Mouse (Mus musculus): ENCODE measurements around the gene Clec2i. TPM values are rescaled to one million over a fixed set of nuclear protein-coding genes. Genes with fewer than 3 reads are reported as not detected.

The Clec2i gene
- total and polyA plus RNA-seq, 2 experiments from 2014 or later = not detected

GRCm38 (mm10) chr6:128851151-128851550 lies 36.2 kb upstream of the Clec2i start:
- Histone ChIP-seq H3K27me3 (ENCODE audit: insufficient read depth, low read length) (no peaks in the 10 kb centered on the region), H3K4me3 (ENCODE audit: low read depth, low read length) (no peak overlapping the region), H3K4me2 (ENCODE audit: low read depth, low read length, poor library complexity, severe bottlenecking) (no peak overlapping the region), H3K9me3 (ENCODE audit: low read length) (no peaks in the 10 kb centered on the region), H3K4me1 (ENCODE audit: insufficient read depth, low read length) (no peaks in the 10 kb centered on the region), H3K27ac (ENCODE audit: low read depth, low read length) (no peak overlapping the region), H3K36me3 (ENCODE audit: insufficient read depth, low read length) (no peaks in the 10 kb centered on the region), H3K9ac (replicated peaks; ENCODE audit: low read length, poor library complexity, severe bottlenecking) (no peak overlapping the region)
- TF ChIP-seq CTCF (IDR thresholded peaks at IDR 0.05) = no peak
- WGBS = 85% methylated on average over 2 of the region's 2 CpGs
- ATAC-seq (ENCODE audit: low FRiP score) (no peak), DNase-seq (ENCODE audit: low spot score) (no peak)

- Histone ChIP-seq H3K9ac (replicated peaks; ENCODE audit: low read length, poor library complexity, severe bottlenecking) (no peak overlapping the region), H3K4me3 (ENCODE audit: low read depth, low read length) (no peak overlapping the region), H3K9me3 (ENCODE audit: low read length) (no peaks in the 10 kb centered on the region), H3K4me1 (ENCODE audit: insufficient read depth, low read length) (no peaks in the 10 kb centered on the region), H3K4me2 (ENCODE audit: low read depth, low read length, poor library complexity, severe bottlenecking) (no peak overlapping the region), H3K27me3 (ENCODE audit: insufficient read depth, low read length) (no peaks in the 10 kb centered on the region), H3K36me3 (ENCODE audit: insufficient read depth, low read length) (no peaks in the 10 kb centered on the region), H3K27ac (ENCODE audit: low read depth, low read length) (no peak overlapping the region)
- TF ChIP-seq CTCF (IDR thresholded peaks at IDR 0.05) = no peak
- DNase-seq (ENCODE audit: low spot score) = no peak
- WGBS = 87% methylated on average over 3 of the region's 3 CpGs
- no peak for ATAC-seq (ENCODE audit: low FRiP score)
These were observed 34.6 kb upstream of the Clec2i start for GRCm38 (mm10) chr6:128852766-128853165.

- H3K36me3 ChIP-seq (ENCODE audit: insufficient read depth, low read length) = no peaks in the 10 kb centered on the region
- TF ChIP-seq CTCF (IDR thresholded peaks at IDR 0.05) = peak; percentile 80
- H3K4me1 ChIP-seq (ENCODE audit: insufficient read depth, low read length) = no peaks in the 10 kb centered on the region
- DNase-seq (ENCODE audit: low spot score) (peak; percentile 75), ATAC-seq (ENCODE audit: low FRiP score) (peak; percentile 66)
- H3K27me3 ChIP-seq (ENCODE audit: insufficient read depth, low read length) = no peaks in the 10 kb centered on the region
- no peaks in the 10 kb centered on the region for H3K9me3 ChIP-seq (ENCODE audit: low read length)
- H3K4me2 ChIP-seq (ENCODE audit: low read depth, low read length, poor library complexity, severe bottlenecking) = no peak overlapping the region
- H3K27ac ChIP-seq (ENCODE audit: low read depth, low read length) = no peak overlapping the region
- 44% methylated on average over 12 of the region's 12 CpGs for WGBS
- H3K4me3 ChIP-seq (ENCODE audit: low read depth, low read length) = no peak overlapping the region
- H3K9ac ChIP-seq (replicated peaks; ENCODE audit: low read length, poor library complexity, severe bottlenecking) = no peak overlapping the region
These were observed 33.2 kb upstream of the Clec2i start for GRCm38 (mm10) chr6:128854024-128854820.

- Histone ChIP-seq H3K4me2 (ENCODE audit: low read depth, low read length, poor library complexity, severe bottlenecking) (no peak overlapping the region), H3K27ac (ENCODE audit: low read depth, low read length) (no peak overlapping the region), H3K36me3 (ENCODE audit: insufficient read depth, low read length) (no peaks in the 10 kb centered on the region), H3K4me3 (ENCODE audit: low read depth, low read length) (no peak overlapping the region), H3K27me3 (ENCODE audit: insufficient read depth, low read length) (no peaks in the 10 kb centered on the region), H3K9me3 (ENCODE audit: low read length) (no peaks in the 10 kb centered on the region), H3K4me1 (ENCODE audit: insufficient read depth, low read length) (no peaks in the 10 kb centered on the region), H3K9ac (replicated peaks; ENCODE audit: low read length, poor library complexity, severe bottlenecking) (no peak overlapping the region)
- no peak for TF ChIP-seq CTCF (IDR thresholded peaks at IDR 0.05)
- DNase-seq (ENCODE audit: low spot score) (no peak), ATAC-seq (ENCODE audit: low FRiP score) (no peak)
- WGBS = 94% methylated on average over 3 of the region's 3 CpGs
These were observed 32.5 kb upstream of the Clec2i start for GRCm38 (mm10) chr6:128854895-128855294.

GRCm38 (mm10) chr6:128855477-128855876 lies 31.9 kb upstream of the Clec2i start:
- no peak for TF ChIP-seq CTCF (IDR thresholded peaks at IDR 0.05)
- DNase-seq (ENCODE audit: low spot score) (no peak), ATAC-seq (ENCODE audit: low FRiP score) (no peak)
- 89% methylated on average over 1 of the region's 1 CpGs for WGBS
- Histone ChIP-seq H3K4me1 (ENCODE audit: insufficient read depth, low read length) (no peaks in the 10 kb centered on the region), H3K9me3 (ENCODE audit: low read length) (no peaks in the 10 kb centered on the region), H3K4me3 (ENCODE audit: low read depth, low read length) (no peak overlapping the region), H3K27ac (ENCODE audit: low read depth, low read length) (no peak overlapping the region), H3K36me3 (ENCODE audit: insufficient read depth, low read length) (no peaks in the 10 kb centered on the region), H3K4me2 (ENCODE audit: low read depth, low read length, poor library complexity, severe bottlenecking) (no peak overlapping the region), H3K27me3 (ENCODE audit: insufficient read depth, low read length) (no peaks in the 10 kb centered on the region), H3K9ac (replicated peaks; ENCODE audit: low read length, poor library complexity, severe bottlenecking) (no peak overlapping the region)

GRCm38 (mm10) chr6:128856250-128856649 lies 31.1 kb upstream of the Clec2i start:
- no peak overlapping the region for H3K4me3 ChIP-seq (ENCODE audit: low read depth, low read length)
- ATAC-seq (ENCODE audit: low FRiP score) = no peak; the same call in 1 of the 2 replicates
- H3K27me3 ChIP-seq (ENCODE audit: insufficient read depth, low read length) = no peaks in the 10 kb centered on the region
- H3K36me3 ChIP-seq (ENCODE audit: insufficient read depth, low read length) = no peaks in the 10 kb centered on the region
- no peaks in the 10 kb centered on the region for H3K9me3 ChIP-seq (ENCODE audit: low read length)
- no peak overlapping the region for H3K9ac ChIP-seq (replicated peaks; ENCODE audit: low read length, poor library complexity, severe bottlenecking)
- TF ChIP-seq CTCF (IDR thresholded peaks at IDR 0.05) = no peak
- no peaks in the 10 kb centered on the region for H3K4me1 ChIP-seq (ENCODE audit: insufficient read depth, low read length)
- H3K4me2 ChIP-seq (ENCODE audit: low read depth, low read length, poor library complexity, severe bottlenecking) = no peak overlapping the region
- H3K27ac ChIP-seq (ENCODE audit: low read depth, low read length) = no peak overlapping the region
- DNase-seq (ENCODE audit: low spot score) = peak; percentile 74
- WGBS = 66% methylated on average over 5 of the region's 5 CpGs

All from midbrain, postnatal 0 days (tissue).